Mouse (Mus musculus) lung, embryonic 16.5 days (tissue): ENCODE data around the gene Slc44a5. TPM values are rescaled to one million over a fixed set of nuclear protein-coding genes. Genes with fewer than 3 reads are reported as not detected.

Source experiments
- ATAC-seq: fragments of 200-750 bp; cut with Nextera tagmentation; 2 replicates; pipeline ENCODE4 v1.8.0; 2017; ENCODE audit warnings: low read depth, mild to moderate bottlenecking, moderate library complexity
- H3K27ac ChIP-seq: fragments of 300-500 bp; sonication (generic); 2 replicates; pipeline ENCODE4 v1.5.1; 2014; ENCODE audit warnings: mild to moderate bottlenecking, control low read depth, low read length
- H3K27me3 ChIP-seq: fragments of 300-500 bp; sonication (generic); 2 replicates; pipeline ENCODE4 v1.6.1; 2014; ENCODE audit warnings: low read depth, low read length, mixed read lengths; ENCODE audit not compliant: control insufficient read depth, insufficient read depth
- H3K36me3 ChIP-seq: fragments of 300-500 bp; sonication (generic); 2 replicates; pipeline ENCODE4 v1.6.1; 2014; ENCODE audit warnings: low read length; ENCODE audit not compliant: control insufficient read depth, insufficient read depth
- H3K4me1 ChIP-seq: fragments of 300-500 bp; sonication (generic); replicated peaks from 2 replicates; pipeline ENCODE4 v1.6.1; 2014; ENCODE audit warnings: low read length, mixed read lengths; ENCODE audit not compliant: control insufficient read depth, insufficient read depth
- H3K4me2 ChIP-seq: fragments of 300-500 bp; sonication (generic); 2 replicates; pipeline ENCODE4 v1.6.1; 2014; ENCODE audit warnings: low read depth, low read length, control low read depth
- H3K4me3 ChIP-seq: fragments of 300-500 bp; sonication (generic); 2 replicates; pipeline ENCODE4 v1.5.1; 2014; ENCODE audit warnings: mild to moderate bottlenecking, low read length, control low read depth
- H3K9ac ChIP-seq: fragments of 300-500 bp; sonication (generic); 2 replicates; pipeline ENCODE4 v1.6.1; 2014; ENCODE audit warnings: low read length, control low read depth
- H3K9me3 ChIP-seq: fragments of 300-500 bp; sonication (generic); 2 replicates; pipeline ENCODE4 v1.6.1; 2016; ENCODE audit warnings: low read length; ENCODE audit not compliant: control insufficient read depth
- WGBS: fragments of 180-500 bp; shearing (Covaris S2); extraction: QIAGEN DNeasy Blood & Tissue Kit; methylation state at CpG from one replicate; pipeline ENCODE4 v1.1.7; 2014; 5-methylcytosine and 5-hydroxymethylcytosine counted together
- polyA plus RNA-seq: library from polyadenylated mRNA; unstranded; fragments of >200 nt; fragmentation: Nextera tagmentation; extraction: Ambion mirVana; gene quantifications from 2 replicates; pipeline ENCODE4 v1.2.1, GENCODE M21; 2015

Slc44a5 gene
- polyA plus RNA-seq, result 0.24 and 0.39 TPM in 2 replicates

DNA sequence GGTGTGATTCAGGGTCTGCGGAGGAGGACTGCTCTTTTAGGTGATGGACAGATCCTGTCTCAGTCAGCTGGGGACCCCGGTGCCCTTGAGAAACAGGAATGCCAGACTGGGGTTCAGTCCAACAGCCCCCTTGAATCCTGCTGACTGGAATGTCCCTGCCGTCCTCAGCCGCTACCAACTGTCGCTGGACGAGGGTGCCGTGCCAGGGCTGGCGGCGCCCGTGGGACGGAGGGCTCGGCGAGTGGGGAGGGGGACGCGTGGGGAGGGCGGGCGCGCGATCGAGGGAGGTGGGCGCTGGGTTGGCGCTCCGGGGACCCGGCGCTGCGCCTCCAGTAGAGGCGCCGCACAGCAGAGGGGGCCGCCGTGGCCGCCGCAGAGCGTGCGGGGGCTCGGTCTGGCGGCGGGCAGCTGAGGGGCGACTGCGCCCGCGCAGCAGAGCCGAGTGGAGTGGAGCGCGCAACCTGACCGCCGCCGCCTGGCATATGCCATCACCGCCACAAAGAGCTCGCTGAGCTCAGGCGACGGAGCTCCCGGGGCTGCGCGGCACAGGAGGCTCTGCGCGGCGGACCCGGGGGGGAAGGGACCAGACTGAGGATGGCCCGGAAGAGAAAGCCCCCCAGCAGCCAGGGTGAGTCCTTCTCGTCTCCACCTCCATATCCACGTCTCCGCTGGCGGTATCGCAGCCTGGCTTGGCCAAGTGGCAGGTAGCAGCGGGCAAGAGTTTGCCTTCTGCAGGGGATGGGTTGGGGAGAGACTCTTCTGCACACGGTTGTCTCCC, at the start of gene Slc44a5:
TSS of gene Slc44a5 (plus strand) at position 266 of the 778 bp plus-strand sequence.
- Histone ChIP-seq H3K27ac (no peak within 1 kb of the TSS), H3K4me3 (peak within 1 kb of the TSS; percentile 53), H3K4me2 (peak within 1 kb of the TSS; percentile 91), H3K9ac (peak within 1 kb of the TSS; percentile 54), H3K4me1 (0 out of 2 replicates have a peak, but pooled peaks cover 5% of the 10 kb centered on the region), H3K9me3 (no peaks in the 10 kb centered on the region), H3K27me3 (peaks cover 27% of the 10 kb centered on the region), H3K36me3 (no peaks in the 10 kb centered on the region)
- peak; percentile 74 for ATAC-seq
- under 1% methylated on average over 54 of the region's 66 CpGs for WGBS

DNA sequence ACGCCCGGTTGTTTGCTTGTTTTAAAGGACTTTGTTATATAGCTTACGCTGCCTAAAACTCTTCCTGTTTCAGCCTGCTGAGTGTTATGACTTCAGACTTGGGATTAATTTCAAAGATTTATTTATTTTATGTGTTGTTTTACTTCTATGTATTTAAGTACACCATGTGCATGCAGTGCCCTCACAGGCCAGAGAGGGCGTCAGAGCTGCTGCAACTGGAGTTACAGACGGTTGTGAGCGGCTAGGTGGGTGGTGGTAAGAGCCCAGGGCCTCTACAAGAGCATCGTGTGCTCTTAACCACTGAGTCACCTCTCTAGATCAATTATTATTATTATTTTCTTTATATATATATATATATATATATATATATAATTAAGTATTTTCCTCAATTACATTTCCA, 46.9 kb upstream of the Slc44a5 start:
- H3K4me1 ChIP-seq, result no peaks in the 10 kb centered on the region
- H3K4me3 ChIP-seq, result no peak overlapping the region
- H3K27ac ChIP-seq, result no peak overlapping the region
- H3K27me3 ChIP-seq, result no peaks in the 10 kb centered on the region
- no peak overlapping the region for H3K4me2 ChIP-seq
- no peaks in the 10 kb centered on the region for H3K9me3 ChIP-seq
- no peak for ATAC-seq
- peaks cover 26% of the 10 kb centered on the region for H3K36me3 ChIP-seq
- H3K9ac ChIP-seq, result no peak overlapping the region
- WGBS, result 89% methylated on average over 7 of the region's 7 CpGs

DNA sequence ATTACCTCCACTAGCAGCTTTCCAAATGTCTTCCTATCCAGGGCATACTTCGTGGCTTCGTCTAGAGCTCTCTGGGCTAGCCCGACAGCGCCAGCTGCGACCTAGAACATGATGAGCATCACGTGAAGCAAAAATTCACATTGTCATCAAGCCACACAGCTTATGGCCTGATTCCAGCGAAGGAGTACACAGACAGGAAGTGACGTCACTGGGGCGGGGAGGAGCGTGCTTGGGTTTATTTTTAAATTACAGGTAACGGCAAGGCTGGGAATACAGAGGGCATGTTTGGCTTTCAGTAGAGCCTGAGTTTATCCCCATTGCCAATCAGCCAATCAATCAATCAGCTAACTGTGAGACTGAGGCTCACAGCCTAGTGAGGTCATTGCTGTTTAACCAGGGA, 43.7 kb upstream of the Slc44a5 start:
- no peak for ATAC-seq
- no peaks in the 10 kb centered on the region for H3K9me3 ChIP-seq
- WGBS, result 86% methylated on average over 11 of the region's 11 CpGs
- no peaks in the 10 kb centered on the region for H3K27me3 ChIP-seq
- no peak overlapping the region for H3K9ac ChIP-seq
- H3K4me3 ChIP-seq, result no peak overlapping the region
- H3K27ac ChIP-seq, result no peak overlapping the region
- H3K4me1 ChIP-seq, result no peaks in the 10 kb centered on the region
- no peak overlapping the region for H3K4me2 ChIP-seq
- peaks cover 22% of the 10 kb centered on the region for H3K36me3 ChIP-seq

DNA sequence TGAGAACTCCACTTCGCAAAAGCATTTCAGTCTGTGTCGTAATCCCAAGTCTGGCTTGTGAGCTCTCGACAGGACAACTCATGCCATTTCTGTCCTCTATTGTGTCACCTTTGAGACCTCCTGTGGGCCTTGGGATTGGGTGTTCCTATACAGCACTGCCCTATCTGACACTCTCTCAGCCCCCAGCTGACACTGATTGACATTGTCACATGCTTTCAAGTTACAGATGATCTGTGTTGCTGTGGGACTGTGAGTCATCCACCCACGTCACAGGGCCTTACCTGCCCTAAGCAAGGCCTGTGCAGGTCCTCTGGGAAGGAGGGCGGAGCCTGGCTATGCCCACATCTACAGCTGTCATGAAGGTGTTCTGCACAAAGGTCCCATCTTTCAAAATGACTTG, 40.8 kb upstream of the Slc44a5 start:
- peaks cover 16% of the 10 kb centered on the region for H3K36me3 ChIP-seq
- H3K27me3 ChIP-seq, result no peaks in the 10 kb centered on the region
- no peak overlapping the region for H3K4me3 ChIP-seq
- no peaks in the 10 kb centered on the region for H3K9me3 ChIP-seq
- no peak overlapping the region for H3K4me2 ChIP-seq
- no peak for ATAC-seq
- no peak overlapping the region for H3K27ac ChIP-seq
- WGBS, result 86% methylated on average over 5 of the region's 5 CpGs
- no peak overlapping the region for H3K9ac ChIP-seq
- H3K4me1 ChIP-seq, result no peaks in the 10 kb centered on the region

DNA sequence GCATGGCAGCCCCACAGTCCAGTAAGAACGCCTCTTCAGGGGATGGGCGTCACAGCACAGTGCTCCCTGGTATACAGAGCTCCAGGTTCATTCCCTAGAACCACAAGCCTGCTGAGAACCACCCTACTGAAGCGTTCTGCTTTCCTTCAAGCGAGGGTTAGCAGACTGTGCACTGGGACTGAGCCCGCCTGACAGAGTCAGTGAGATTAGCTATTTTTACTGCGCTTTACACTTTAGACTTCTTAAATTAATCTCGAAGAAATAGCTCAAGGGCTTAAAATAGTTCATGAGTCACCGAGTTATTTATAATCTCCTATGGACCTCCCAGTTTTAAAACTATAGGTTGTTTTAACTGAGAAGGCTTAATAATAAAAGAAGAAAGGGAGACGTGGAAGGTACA, 37.4 kb upstream of the Slc44a5 start:
- no peak for ATAC-seq
- Histone ChIP-seq H3K27ac (no peak overlapping the region), H3K4me1 (no peaks in the 10 kb centered on the region), H3K27me3 (no peaks in the 10 kb centered on the region), H3K4me2 (no peak overlapping the region), H3K36me3 (peaks cover 10% of the 10 kb centered on the region), H3K9me3 (no peaks in the 10 kb centered on the region), H3K4me3 (no peak overlapping the region), H3K9ac (no peak overlapping the region)
- 86% methylated on average over 9 of the region's 9 CpGs for WGBS

DNA sequence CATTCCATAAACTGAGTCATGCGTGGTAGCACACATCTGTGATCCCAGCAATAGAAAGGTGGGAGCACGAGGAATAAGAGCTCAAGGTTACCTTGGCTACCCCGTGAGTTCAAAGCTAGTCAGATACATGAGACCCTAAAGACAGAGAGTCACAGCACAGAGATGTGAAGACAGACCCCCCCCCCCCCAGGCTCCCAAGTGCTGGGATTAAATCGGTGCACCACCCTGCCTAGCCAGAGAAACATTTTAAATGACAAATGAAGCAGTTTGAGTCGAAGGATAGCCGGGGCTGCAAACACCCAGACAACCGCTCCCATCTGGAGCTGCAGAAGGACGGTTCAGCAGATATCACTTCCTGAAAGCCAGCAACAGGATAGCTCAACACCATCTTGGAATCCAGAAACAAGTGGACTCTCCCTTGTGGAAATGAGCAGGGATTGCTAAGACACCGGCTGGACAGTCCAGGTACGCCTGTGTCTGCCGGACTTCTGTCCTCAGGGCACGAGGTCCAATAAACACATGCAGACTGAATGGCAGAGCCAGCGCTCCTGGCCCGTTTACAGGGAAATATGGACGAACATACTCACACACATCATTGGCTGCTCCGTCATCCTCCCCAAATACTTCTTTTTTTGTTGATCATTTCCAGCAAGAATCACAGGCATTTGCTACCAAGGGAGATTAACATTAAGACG, 36.0 kb upstream of the Slc44a5 start:
- Histone ChIP-seq H3K36me3 (peaks cover 10% of the 10 kb centered on the region), H3K4me1 (no peaks in the 10 kb centered on the region), H3K4me3 (no peak overlapping the region), H3K4me2 (no peak overlapping the region), H3K9me3 (no peaks in the 10 kb centered on the region), H3K9ac (no peak overlapping the region), H3K27ac (no peak overlapping the region), H3K27me3 (no peaks in the 10 kb centered on the region)
- ATAC-seq, result no peak
- 91% methylated on average over 17 of the region's 17 CpGs for WGBS

DNA sequence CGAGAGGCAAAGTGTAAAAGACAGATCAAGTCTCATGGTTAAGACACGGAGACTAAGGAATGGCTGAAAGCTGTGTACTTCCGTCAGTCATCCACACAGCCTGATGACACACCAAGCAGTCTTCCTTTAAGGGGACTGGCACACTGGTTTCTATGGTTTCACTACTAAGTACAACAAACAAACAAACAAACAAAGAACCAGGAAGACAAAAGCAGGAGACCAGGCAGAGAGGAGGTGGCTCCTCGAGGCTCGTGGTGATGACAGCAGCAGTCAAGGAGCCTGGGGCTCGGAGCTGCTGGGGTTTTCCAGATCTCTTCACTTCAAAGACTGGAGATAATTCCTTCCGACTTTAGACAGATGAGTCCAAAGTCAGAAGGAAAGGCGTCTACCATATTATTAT, 33.2 kb upstream of the Slc44a5 start:
- no peaks in the 10 kb centered on the region for H3K27me3 ChIP-seq
- H3K36me3 ChIP-seq, result peaks cover 6% of the 10 kb centered on the region
- WGBS, result 82% methylated on average over 8 of the region's 8 CpGs
- no peak for ATAC-seq
- no peaks in the 10 kb centered on the region for H3K9me3 ChIP-seq
- H3K27ac ChIP-seq, result no peak overlapping the region
- H3K4me2 ChIP-seq, result no peak overlapping the region
- no peak overlapping the region for H3K4me3 ChIP-seq
- no peak overlapping the region for H3K9ac ChIP-seq
- H3K4me1 ChIP-seq, result peaks cover 8% of the 10 kb centered on the region

DNA sequence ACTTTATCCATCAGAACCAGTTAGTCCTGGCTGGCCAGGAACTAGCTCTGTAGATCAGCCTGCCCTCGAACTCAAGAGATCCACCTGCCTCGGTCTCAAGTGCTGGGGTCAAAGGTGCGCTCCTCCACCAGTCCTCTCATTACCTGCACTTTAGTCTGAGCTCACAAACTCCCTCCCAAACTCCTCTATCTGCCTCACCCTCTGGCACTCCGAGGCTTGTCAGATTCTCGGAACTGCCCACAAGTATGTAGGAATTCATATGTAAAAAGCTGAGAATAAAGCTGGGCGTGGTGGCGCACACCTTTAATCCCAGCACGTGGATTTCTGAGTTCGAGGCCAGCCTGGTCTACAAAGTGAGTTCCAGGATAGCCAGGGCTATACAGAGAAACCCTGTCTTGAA, 32.8 kb upstream of the Slc44a5 start:
- Histone ChIP-seq H3K9ac (no peak overlapping the region), H3K4me2 (no peak overlapping the region), H3K9me3 (no peaks in the 10 kb centered on the region), H3K4me3 (no peak overlapping the region), H3K4me1 (peaks cover 9% of the 10 kb centered on the region), H3K36me3 (peaks cover 6% of the 10 kb centered on the region), H3K27me3 (no peaks in the 10 kb centered on the region), H3K27ac (no peak overlapping the region)
- no peak for ATAC-seq
- 88% methylated on average over 9 of the region's 9 CpGs for WGBS

DNA sequence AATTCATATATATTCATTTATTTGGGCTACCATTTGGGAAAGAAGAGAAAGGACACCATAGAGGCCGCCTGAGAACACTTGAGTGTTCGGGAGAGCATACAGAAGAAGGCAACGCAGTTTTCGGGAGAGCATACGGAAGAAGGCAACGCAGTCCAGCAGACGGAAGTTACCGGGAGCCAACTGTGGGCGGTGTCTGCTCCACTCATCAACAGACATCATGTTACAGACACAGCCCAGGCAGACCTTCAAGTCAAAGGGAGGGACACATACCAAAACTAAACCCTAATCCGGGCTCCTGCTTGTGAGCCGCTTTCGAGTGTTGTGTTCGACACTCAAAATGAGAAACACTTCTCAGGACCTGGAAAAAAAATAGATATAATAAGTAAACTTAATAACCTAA, 31.6 kb upstream of the Slc44a5 start:
- no peak overlapping the region for H3K27ac ChIP-seq
- ATAC-seq, result no peak
- H3K9me3 ChIP-seq, result no peaks in the 10 kb centered on the region
- H3K4me2 ChIP-seq, result no peak overlapping the region
- no peak overlapping the region for H3K9ac ChIP-seq
- H3K4me1 ChIP-seq, result peaks cover 9% of the 10 kb centered on the region
- no peak overlapping the region for H3K4me3 ChIP-seq
- WGBS, result 93% methylated on average over 13 of the region's 13 CpGs
- H3K27me3 ChIP-seq, result no peaks in the 10 kb centered on the region
- peaks cover 4% of the 10 kb centered on the region for H3K36me3 ChIP-seq
